Mouse (Mus musculus) brain, embryonic 14.5 days (tissue): ENCODE measurements around the gene Gm49321.

Experiments used
- CTCF ChIP-seq: fragments of 200-500 bp; IDR thresholded peaks from 2 replicates; pipeline ENCODE4 v1.5.1; 2012; ENCODE audit warnings: inconsistent platforms, mild to moderate bottlenecking, moderate library complexity, borderline replicate concordance; ENCODE audit not compliant: insufficient read depth, insufficient read length; ENCODE audit errors: extremely low read depth
- POLR2A ChIP-seq: fragments of 200-500 bp; IDR thresholded peaks from 2 replicates; pipeline ENCODE4 v1.6.1; 2012; ENCODE audit warnings: mild to moderate bottlenecking, inconsistent platforms, borderline replicate concordance; ENCODE audit not compliant: poor library complexity, insufficient read depth, insufficient read length, severe bottlenecking; ENCODE audit errors: extremely low read depth

- no peak for TF ChIP-seq CTCF
- no peak for TF ChIP-seq POLR2A
These were observed 19.0 kb upstream of the Gm49321 start for GRCm38 (mm10) chr12:73918479-73918878.
